Mouse (Mus musculus): ENCODE results near the gene Tmprss7.

Tmprss7 gene

DNA sequence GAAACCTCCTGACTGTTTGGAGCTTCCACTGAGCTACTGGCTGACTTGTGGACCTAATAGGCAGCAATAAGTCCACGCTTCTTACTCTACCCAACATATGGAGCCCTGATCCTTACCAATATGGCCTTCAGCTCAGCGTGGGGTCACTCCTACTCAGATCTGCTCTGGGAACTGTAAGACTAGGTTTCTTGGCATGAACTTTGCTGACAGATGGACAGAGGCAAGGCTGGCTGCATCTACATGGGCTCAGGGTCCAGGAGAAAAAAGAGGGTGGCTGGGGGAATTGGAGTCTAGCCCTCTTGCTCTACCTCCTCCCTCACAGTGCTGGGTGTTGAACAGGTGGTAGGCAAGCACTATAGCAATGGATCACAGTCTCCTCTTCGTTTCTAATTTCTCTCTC, 6.6 kb downstream of the Tmprss7 start:
- no peak for DNase-seq (ENCODE audit: extremely low read depth, low read depth)

GRCm38 (mm10) chr16:45685295-45685694, 8.2 kb downstream of the Tmprss7 start:
- no peak for DNase-seq (ENCODE audit: extremely low read depth, low read depth)

DNA sequence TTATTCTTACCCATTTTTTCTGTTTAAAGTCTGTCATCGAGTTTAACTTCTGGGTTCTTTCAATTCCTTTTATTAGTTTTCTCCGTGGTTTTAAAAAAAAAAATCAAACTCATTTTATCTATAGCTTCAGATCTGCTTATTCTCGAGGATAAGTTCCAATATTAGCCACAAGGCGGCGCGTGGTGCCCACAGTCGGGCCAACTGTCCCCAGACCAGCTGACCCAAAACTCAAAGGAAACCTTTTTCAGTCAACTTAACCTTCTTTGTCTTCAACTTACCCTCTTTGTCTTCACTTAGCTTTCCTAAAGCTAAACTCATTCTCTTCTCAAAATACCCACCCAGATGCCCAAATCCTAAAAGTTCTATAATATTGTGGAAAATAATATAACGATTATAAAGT, 8.6 kb downstream of the Tmprss7 start:
- peak; percentile 26 for DNase-seq (ENCODE audit: extremely low read depth, low read depth)

GRCm38 (mm10) chr16:45676462-45676861, 17.0 kb downstream of the Tmprss7 start:
- no peak for DNase-seq (ENCODE audit: extremely low read depth, low read depth)

DNA sequence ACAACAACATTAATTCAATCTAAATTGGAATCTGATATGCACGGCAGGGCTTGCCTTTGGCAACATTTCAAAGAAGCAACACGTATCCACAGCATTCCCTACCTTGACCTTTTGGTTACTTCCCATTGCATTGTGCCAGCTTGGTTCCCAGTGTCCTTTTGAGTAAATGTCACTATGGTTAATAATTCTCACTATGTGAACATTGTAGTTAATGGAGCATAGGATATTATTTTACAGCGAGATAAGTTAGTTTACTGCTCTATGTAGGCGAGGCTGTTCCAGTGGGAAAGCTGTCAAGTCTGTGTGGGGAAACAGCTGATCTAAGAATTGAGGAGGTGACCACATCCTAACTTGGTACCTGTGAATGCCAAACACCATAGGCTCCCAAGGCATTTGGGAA, 23.5 kb downstream of the Tmprss7 start:
- no peak for DNase-seq (ENCODE audit: extremely low read depth, low read depth)

DNA sequence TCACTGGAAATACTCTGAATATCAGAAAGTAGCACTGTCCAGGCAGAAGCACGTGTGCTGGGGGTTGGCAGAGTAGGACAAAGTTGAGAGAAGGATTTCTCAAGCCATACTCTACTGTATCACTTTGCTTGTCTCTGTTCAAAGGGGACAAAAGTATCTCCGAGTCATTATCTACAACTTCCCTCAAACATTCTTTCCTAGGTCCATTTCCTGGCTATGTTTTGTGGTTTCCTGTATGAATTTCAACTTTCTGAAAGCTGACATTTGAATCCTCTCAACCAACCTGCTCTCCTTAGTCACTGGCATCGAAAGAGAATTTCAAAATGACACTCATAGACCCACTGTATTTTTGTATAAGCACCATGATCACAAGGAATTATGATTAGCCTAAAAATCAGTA, 25.3 kb downstream of the Tmprss7 start:
- peak; percentile 67 for DNase-seq (ENCODE audit: extremely low read depth, low read depth)

DNA sequence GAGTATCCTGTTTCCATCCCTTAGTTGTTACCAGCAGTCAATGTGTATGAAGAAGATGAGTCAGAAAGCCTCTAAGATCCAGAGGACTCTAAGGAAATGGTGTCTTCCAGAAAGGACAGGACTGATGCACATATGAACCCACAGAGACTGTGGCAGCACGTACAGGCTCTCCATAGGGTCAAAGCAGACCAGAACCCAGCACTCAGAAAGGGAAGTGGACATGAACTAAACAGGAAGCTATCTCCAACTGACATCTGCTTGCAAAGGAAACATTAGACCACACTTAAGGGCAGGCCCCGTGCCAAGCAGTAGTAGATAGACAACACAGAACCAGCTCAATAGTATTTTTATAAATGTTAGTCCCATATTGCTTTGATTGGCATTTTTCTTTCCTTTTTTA, 27.3 kb downstream of the Tmprss7 start:
- DNase-seq (ENCODE audit: extremely low read depth, low read depth), result peak; percentile 92

DNA sequence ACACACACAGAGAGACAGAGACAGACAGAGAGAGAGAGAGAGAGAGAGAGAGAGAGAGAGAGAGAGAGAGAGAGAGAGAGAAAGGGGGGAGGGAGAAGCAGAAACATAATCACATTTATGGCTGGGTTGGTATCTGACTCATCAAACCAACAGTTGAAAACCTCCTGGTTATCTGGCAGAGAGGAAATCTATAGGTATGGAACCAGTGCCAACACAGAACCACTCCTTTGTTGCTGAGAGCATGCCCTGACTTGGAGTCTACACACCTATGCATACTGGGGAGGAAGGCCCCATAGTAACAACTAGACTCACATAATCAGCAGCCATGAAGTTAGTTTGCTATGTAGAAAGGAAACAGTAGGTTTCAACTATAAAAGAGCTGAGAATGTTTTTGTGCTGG, 31.1 kb downstream of the Tmprss7 start:
- DNase-seq (ENCODE audit: extremely low read depth, low read depth), result no peak

DNA sequence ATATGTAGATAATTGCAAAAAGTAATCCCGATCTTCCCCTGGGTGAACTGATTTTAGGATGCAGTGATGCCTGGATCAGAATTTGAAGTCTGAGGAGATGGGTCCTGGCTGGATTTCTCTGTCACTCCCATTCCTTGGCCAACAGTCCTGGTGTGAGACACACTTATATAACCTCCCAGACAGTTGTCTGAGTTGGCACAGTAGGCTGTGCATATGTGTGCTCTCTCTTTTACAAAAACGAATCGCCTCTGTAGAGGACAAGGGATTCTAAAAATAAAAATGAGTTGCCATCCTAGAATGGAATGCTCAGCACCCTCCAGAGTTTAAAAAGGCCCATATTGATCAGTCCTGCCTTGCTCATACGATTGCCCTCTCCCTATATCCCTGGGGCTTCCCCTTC, 33.9 kb downstream of the Tmprss7 start:
- no peak for DNase-seq (ENCODE audit: extremely low read depth, low read depth)

DNA sequence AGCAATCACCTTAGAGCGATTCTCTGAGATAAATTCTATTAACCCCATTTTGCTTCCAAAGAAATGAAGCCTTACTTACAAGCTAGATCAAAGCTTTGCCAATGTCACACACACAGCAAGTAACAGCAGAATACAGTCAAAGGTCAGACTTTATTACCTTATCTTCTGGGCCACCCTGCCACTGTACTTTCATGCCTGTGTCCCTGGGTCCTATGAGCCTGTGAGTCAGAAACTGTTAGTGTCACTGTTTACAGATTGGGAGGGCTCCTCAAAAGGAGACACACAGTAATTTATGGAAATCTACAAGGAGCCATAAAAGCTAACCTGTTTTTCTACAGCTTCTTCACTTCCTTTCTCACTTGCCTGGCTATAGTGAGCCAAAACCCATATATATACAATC, 35.2 kb downstream of the Tmprss7 start:
- no peak for DNase-seq (ENCODE audit: extremely low read depth, low read depth)

DNA sequence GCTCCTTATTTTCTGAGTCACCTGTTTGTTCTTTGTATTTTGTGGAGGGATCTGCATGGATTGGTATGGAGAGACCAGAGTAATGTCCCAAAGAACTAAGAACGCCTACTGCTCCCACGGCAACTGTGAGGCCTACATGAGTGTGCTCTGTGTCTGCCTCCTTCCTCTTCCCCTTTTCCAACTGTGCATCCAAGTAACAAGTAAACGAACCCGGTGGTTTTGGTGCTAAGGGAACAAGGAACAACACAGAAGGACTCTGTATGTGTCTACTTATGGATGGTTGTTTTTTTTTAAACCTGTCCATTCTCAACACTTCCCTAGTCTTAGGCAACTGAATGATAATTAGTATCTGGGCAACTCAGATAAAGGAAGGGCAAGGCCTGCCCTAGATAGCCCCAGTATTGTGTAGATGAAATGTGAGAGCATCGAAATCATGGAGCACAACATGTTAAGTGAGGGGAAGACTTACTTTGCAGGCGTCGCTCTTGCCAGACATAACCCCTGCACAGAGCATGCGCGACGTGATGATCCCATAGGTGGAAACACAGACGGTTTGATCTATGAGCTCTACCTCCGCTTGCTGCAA, 35.8 kb downstream of the Tmprss7 start:
- peak; percentile 46 for DNase-seq (ENCODE audit: extremely low read depth, low read depth)

DNA sequence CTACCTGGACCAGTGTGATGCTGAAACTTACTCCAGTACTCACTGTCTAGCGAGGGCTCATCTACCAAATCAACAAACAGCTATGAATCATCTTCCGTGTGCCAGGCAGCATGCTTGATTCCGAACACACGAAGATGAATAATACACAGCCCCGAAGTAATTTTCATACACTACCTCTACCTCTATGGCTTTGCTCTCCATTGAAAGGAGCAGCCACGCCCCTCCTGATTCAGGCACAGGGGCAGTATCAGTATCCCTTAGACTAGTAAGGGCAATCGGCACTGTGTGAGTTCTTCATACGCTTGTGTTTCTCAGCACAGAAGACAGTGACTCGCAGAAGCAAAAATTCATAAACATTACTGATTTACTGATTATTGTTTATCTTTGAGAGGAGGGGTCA, 39.0 kb downstream of the Tmprss7 start:
- DNase-seq (ENCODE audit: extremely low read depth, low read depth), result no peak

DNA sequence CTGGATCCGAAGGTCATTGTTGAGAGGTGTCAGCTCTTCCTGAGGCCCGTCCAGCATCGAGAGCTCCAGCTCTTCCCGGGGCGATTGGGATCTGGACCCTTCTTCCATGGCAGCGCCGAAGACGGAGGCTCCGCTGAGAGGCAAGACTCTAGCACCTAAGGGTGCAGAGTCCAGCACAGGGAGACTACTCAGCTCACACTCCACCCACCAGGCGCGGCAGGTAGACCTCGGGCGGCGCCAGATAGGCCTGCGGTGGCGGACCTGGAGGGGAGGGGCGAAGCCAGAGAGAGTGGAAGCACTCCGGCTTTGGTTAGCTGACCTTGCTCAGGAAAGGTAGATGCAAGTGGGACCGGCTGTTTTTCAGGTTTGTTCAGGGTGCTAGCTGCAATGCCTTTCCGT, 39.5 kb downstream of the Tmprss7 start, which contains the start of gene BC016579:
BC016579 (minus strand) TSS at position 135 of the 399 bp plus-strand sequence.
- no peak for DNase-seq (ENCODE audit: extremely low read depth, low read depth)

- no peak for DNase-seq (ENCODE audit: extremely low read depth, low read depth)
Measured at GRCm38 (mm10) chr16:45653009-45653933, 40.2 kb downstream of the Tmprss7 start.

DNA sequence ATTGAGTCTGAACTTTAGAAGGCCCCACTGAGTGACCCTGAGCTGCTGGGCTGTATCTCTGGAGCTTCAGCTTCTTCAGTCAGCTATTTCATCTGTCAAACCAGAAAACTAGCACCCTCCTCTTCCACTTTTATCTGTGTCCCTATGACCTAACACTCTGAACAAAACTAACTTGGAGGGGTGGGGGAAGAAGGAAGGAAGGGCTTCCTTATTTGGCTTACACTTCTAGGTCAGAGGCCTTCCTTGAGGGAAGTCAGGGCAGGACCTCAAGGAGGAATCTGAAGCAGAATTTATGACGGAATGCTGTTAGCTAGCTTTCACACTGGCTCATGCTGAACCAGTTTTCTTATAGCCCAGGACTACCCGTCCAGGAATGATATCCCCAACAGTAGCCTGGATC, 42.0 kb downstream of the Tmprss7 start:
- no peak for DNase-seq (ENCODE audit: extremely low read depth, low read depth)

- DNase-seq (ENCODE audit: extremely low read depth, low read depth), result no peak
Measured at GRCm38 (mm10) chr16:45644380-45644779, 49.1 kb downstream of the Tmprss7 start.

GRCm38 (mm10) chr16:45643944-45644343, 49.5 kb downstream of the Tmprss7 start:
- DNase-seq (ENCODE audit: extremely low read depth, low read depth), result no peak

- DNase-seq (ENCODE audit: extremely low read depth, low read depth), result no peak
Measured at GRCm38 (mm10) chr16:45641301-45641700, 52.2 kb downstream of the Tmprss7 start.

DNA sequence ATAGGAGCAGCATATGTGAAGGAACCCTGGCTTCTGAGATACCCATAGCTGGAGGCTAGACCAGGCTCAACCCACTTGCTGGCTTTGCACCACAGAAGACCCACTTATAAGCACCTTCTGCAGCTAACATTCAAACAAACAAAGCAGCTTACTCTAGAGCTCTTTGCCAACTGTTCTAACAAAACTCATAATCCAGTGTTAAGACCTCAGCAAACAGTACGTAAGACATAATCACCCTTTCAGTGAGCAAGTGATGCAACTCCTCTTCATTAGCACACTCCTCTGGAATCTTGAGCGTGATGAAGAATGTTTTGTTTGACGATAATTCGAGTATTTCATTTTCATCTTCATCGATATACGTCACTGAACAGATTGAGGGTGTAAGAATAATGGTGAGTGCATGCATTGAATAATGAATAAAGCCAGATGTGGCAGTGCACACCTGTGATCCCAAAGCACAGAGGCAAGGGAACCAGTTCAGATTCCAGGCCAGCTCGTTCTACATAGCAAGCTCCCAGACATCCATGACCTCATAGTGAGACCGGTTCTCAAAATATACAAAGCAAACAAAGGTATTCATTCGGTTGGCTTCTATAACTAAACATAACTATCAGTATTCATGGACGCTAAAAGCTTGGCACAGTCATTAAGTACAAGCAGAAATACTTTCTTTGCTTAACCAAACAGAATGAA, 53.2 kb downstream of the Tmprss7 start:
- DNase-seq (ENCODE audit: extremely low read depth, low read depth), result no peak

DNA sequence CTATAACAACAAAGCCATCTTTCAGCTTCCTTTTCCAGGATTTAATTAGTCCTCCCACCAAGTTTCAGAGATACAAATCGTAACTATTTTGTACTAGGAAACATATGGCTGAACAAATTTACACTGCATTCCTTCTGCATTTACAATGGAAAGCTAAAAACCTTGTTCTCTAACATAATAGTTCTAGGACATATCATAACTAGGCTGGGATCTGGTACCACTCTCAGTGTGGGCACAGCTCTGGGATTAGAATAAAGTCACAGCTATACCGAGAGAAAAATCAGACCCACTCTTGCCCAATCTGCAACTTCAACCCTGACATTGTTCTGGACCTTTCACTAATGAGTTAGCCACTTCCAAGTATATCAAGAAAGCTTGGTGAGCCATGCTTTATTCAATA, 57.6 kb downstream of the Tmprss7 start:
- DNase-seq (ENCODE audit: extremely low read depth, low read depth), result no peak

GRCm38 (mm10) chr16:45632420-45632819, 61.0 kb downstream of the Tmprss7 start:
- no peak for DNase-seq (ENCODE audit: extremely low read depth, low read depth)

- DNase-seq (ENCODE audit: extremely low read depth, low read depth), result no peak
Measured at GRCm38 (mm10) chr16:45630347-45630960, 63.0 kb downstream of the Tmprss7 start.
